Mouse (Mus musculus) MEL (cell line): ENCODE results near the gene Pgpep1l. TPM values are rescaled to one million over a fixed set of nuclear protein-coding genes. Genes with fewer than 3 reads are reported as not detected.
A peak's percentile ranks its signal among the peaks of the same experiment; 100 is the strongest.

Experiments
- DNase-seq: peaks from one replicate; pipeline ENCODE4 v3.0.0; 2011; ENCODE audit warnings: low read depth, low spot score
- H3K27ac ChIP-seq: 2 replicates; pipeline ENCODE4 v1.5.1; 2012; ENCODE audit warnings: low read depth, mild to moderate bottlenecking, control low read depth, low read length, moderate library complexity; ENCODE audit not compliant: control insufficient read depth
- H3K27me3 ChIP-seq, 2 experiments: fragments of 150-350 bp in 1 of 2; sonication (generic) in 1 of 2; 2 replicates each; pipeline ENCODE4 v1.6.1; 2012; ENCODE audit warnings: low read length in 2 of 2, mild to moderate bottlenecking in 2 of 2, improper control_type of control experiment in 1 of 2, moderate library complexity in 1 of 2; ENCODE audit not compliant: insufficient read depth in 2 of 2, control insufficient read depth in 1 of 2
- H3K36me3 ChIP-seq, 2 experiments: 2 replicates each; pipeline ENCODE4 v1.6.1; 2012 to 2014; ENCODE audit warnings: low read length in 2 of 2, improper control_type of control experiment in 1 of 2, inconsistent platforms in 1 of 2, mild to moderate bottlenecking in 1 of 2; ENCODE audit not compliant: insufficient read depth in 2 of 2, control insufficient read depth in 1 of 2
- H3K4me1 ChIP-seq, 2 experiments: fragments of 150-350 bp in 1 of 2; sonication (generic) in 1 of 2; 2 replicates each; pipeline ENCODE4 v1.6.1; 2012; ENCODE audit warnings: low read length in 2 of 2, improper control_type of control experiment in 1 of 2, mild to moderate bottlenecking in 1 of 2; ENCODE audit not compliant: insufficient read depth in 2 of 2, control insufficient read depth in 1 of 2
- H3K4me3 ChIP-seq, 2 experiments: fragments of 150-350 bp in 1 of 2; sonication (generic) in 1 of 2; 2 replicates each; pipeline ENCODE4 v1.5.1; 2012; ENCODE audit warnings: low read depth in 2 of 2, low read length in 2 of 2, mild to moderate bottlenecking in 2 of 2, moderate library complexity in 2 of 2, control low read depth in 1 of 2, improper control_type of control experiment in 1 of 2; ENCODE audit not compliant: control insufficient read depth in 1 of 2, insufficient read depth in 1 of 2
- H3K79me2 ChIP-seq: 2 replicates; pipeline ENCODE4 v1.6.1; 2012; ENCODE audit warnings: mild to moderate bottlenecking, low read length, moderate library complexity; ENCODE audit not compliant: control insufficient read depth, poor library complexity, insufficient read depth
- H3K9ac ChIP-seq: 2 replicates; pipeline ENCODE4 v1.6.1; 2012; ENCODE audit warnings: low read depth, mild to moderate bottlenecking, control low read depth, low read length, moderate library complexity; ENCODE audit not compliant: control insufficient read depth, poor library complexity, severe bottlenecking
- H3K9me3 ChIP-seq: fragments of 150-350 bp; sonication (generic); replicated peaks from 2 replicates; pipeline ENCODE4 v1.6.1; 2012; ENCODE audit warnings: mild to moderate bottlenecking, low read length, improper control_type of control experiment, moderate library complexity; ENCODE audit not compliant: insufficient read depth
- CHD1 ChIP-seq: IDR thresholded peaks from 2 replicates; pipeline ENCODE4 v1.6.1; 2012; ENCODE audit warnings: low read depth, mild to moderate bottlenecking, inconsistent platforms, low read length, improper control_type of control experiment
- CHD2 ChIP-seq: IDR thresholded peaks from 2 replicates; pipeline ENCODE4 v1.6.1; 2011; ENCODE audit warnings: low read length, improper control_type of control experiment
- CTCF ChIP-seq, 3 experiments: IDR thresholded peaks in 2 of 3; conservative IDR thresholded peaks in 1 of 3; 2 replicates each; pipeline ENCODE4 v1.5.1; 2011 to 2012; ENCODE audit warnings: low read length in 3 of 3, low read depth in 2 of 3, mild to moderate bottlenecking in 2 of 3, improper control_type of control experiment in 1 of 3, inconsistent platforms in 1 of 3, mixed read lengths in 1 of 3, moderate library complexity in 1 of 3; ENCODE audit not compliant: control insufficient read depth in 1 of 3, insufficient read depth in 1 of 3, poor library complexity in 1 of 3, severe bottlenecking in 1 of 3
- ELF1 ChIP-seq: IDR thresholded peaks from 2 replicates; pipeline ENCODE4 v1.6.1; 2014; ENCODE audit warnings: low read depth, mild to moderate bottlenecking, inconsistent platforms, low read length, improper control_type of control experiment, moderate library complexity
- EP300 ChIP-seq, 2 experiments: IDR thresholded peaks; 2 replicates each; pipeline ENCODE4 v1.6.1; 2011; ENCODE audit warnings: improper control_type of control experiment in 2 of 2, low read length in 2 of 2, low read depth in 1 of 2, mild to moderate bottlenecking in 1 of 2
- GABPA ChIP-seq: IDR thresholded peaks from 2 replicates; pipeline ENCODE4 v1.6.1; 2012; ENCODE audit warnings: low read depth, mild to moderate bottlenecking, inconsistent platforms, low read length, improper control_type of control experiment, moderate library complexity
- GATA1 ChIP-seq: IDR thresholded peaks from 2 replicates; pipeline ENCODE4 v1.6.1; 2011; ENCODE audit warnings: low read depth, low read length, improper control_type of control experiment
- HCFC1 ChIP-seq: IDR thresholded peaks from 2 replicates; pipeline ENCODE4 v1.6.1; 2012; ENCODE audit warnings: low read depth, mild to moderate bottlenecking, inconsistent platforms, low read length, improper control_type of control experiment, moderate library complexity
- JUND ChIP-seq: IDR thresholded peaks from 2 replicates; pipeline ENCODE4 v1.6.1; 2011; ENCODE audit warnings: low read depth, mild to moderate bottlenecking, improper control_type of control experiment, low read length
- KAT2A ChIP-seq: conservative IDR thresholded peaks from 2 replicates; pipeline ENCODE4 v1.6.1; 2012; ENCODE audit warnings: low read depth, low read length, improper control_type of control experiment, inconsistent platforms
- MAFK ChIP-seq: IDR thresholded peaks from 2 replicates; pipeline ENCODE4 v1.6.1; 2011; ENCODE audit warnings: low read depth, mild to moderate bottlenecking, low read length, improper control_type of control experiment, borderline replicate concordance
- MAX ChIP-seq: IDR thresholded peaks from 2 replicates; pipeline ENCODE4 v1.6.1; 2011; ENCODE audit warnings: low read length, improper control_type of control experiment
- MAZ ChIP-seq: IDR thresholded peaks from 2 replicates; pipeline ENCODE4 v1.6.1; 2012; ENCODE audit warnings: low read depth, mild to moderate bottlenecking, inconsistent platforms, low read length, improper control_type of control experiment
- MYB ChIP-seq: IDR thresholded peaks from 2 replicates; pipeline ENCODE4 v1.6.1; 2011; ENCODE audit warnings: mild to moderate bottlenecking, low read depth, low read length, improper control_type of control experiment
- NRF1 ChIP-seq: IDR thresholded peaks from 2 replicates; pipeline ENCODE4 v1.6.1; 2014; ENCODE audit warnings: low read depth, mild to moderate bottlenecking, inconsistent platforms, low read length, improper control_type of control experiment, moderate library complexity; ENCODE audit not compliant: poor library complexity, insufficient read depth, severe bottlenecking
- POLR2A ChIP-seq, 2 experiments: IDR thresholded peaks; 2 replicates each; pipeline ENCODE4 v1.6.1; 2011 to 2012; ENCODE audit warnings: low read length in 2 of 2, mild to moderate bottlenecking in 2 of 2, control low read depth in 1 of 2, improper control_type of control experiment in 1 of 2, low read depth in 1 of 2, moderate library complexity in 1 of 2; ENCODE audit not compliant: control insufficient read depth in 1 of 2, insufficient read depth in 1 of 2, poor library complexity in 1 of 2
- POLR2AphosphoS2 ChIP-seq: IDR thresholded peaks from 2 replicates; pipeline ENCODE4 v1.6.1; 2011; ENCODE audit warnings: low read length, improper control_type of control experiment
- POLR2AphosphoS5 ChIP-seq: IDR thresholded peaks from 2 replicates; pipeline ENCODE4 v1.6.1; 2012; ENCODE audit warnings: low read depth, borderline replicate concordance, mild to moderate bottlenecking, inconsistent platforms, low read length, moderate library complexity, mixed read lengths
- RCOR1 ChIP-seq: IDR thresholded peaks from 2 replicates; pipeline ENCODE4 v1.6.1; 2012; ENCODE audit warnings: low read depth, mild to moderate bottlenecking, inconsistent platforms, low read length, improper control_type of control experiment
- SIN3A ChIP-seq: IDR thresholded peaks from 2 replicates; pipeline ENCODE4 v1.6.1; 2012; ENCODE audit warnings: low read length, improper control_type of control experiment, inconsistent platforms
- TAL1 ChIP-seq: IDR thresholded peaks from 2 replicates; pipeline ENCODE4 v1.6.1; 2012; ENCODE audit warnings: mild to moderate bottlenecking, inconsistent platforms, low read length, moderate library complexity, mixed read lengths
- TBP ChIP-seq: IDR thresholded peaks from 2 replicates; pipeline ENCODE4 v1.8.0; 2011; ENCODE audit warnings: low read depth, low read length, improper control_type of control experiment
- TCF12 ChIP-seq: IDR thresholded peaks from 2 replicates; pipeline ENCODE4 v1.6.1; 2014; ENCODE audit warnings: low read depth, mild to moderate bottlenecking, inconsistent platforms, low read length, improper control_type of control experiment, moderate library complexity
- USF1 ChIP-seq: IDR thresholded peaks from 2 replicates; pipeline ENCODE4 v1.6.1; 2014; ENCODE audit warnings: low read depth, mild to moderate bottlenecking, inconsistent platforms, low read length, improper control_type of control experiment, moderate library complexity
- USF2 ChIP-seq, 2 experiments: IDR thresholded peaks; 2 replicates each; pipeline ENCODE4 v1.6.1; 2011 to 2012; ENCODE audit warnings: improper control_type of control experiment in 2 of 2, low read length in 2 of 2, borderline replicate concordance in 1 of 2, inconsistent platforms in 1 of 2, low read depth in 1 of 2, mild to moderate bottlenecking in 1 of 2; ENCODE audit not compliant: insufficient read depth in 1 of 2
- ZC3H11A ChIP-seq: IDR thresholded peaks from 2 replicates; pipeline ENCODE4 v1.6.1; 2012; ENCODE audit warnings: low read depth, mild to moderate bottlenecking, inconsistent platforms, low read length, improper control_type of control experiment
- ZKSCAN1 ChIP-seq: IDR thresholded peaks from 2 replicates; pipeline ENCODE4 v1.6.1; 2012; ENCODE audit warnings: low read depth, mild to moderate bottlenecking, inconsistent platforms, low read length, improper control_type of control experiment, moderate library complexity
- ZMIZ1 ChIP-seq: IDR thresholded peaks from 2 replicates; pipeline ENCODE4 v1.6.1; 2012; ENCODE audit warnings: low read depth, mild to moderate bottlenecking, inconsistent platforms, low read length, improper control_type of control experiment, moderate library complexity
- polyA plus RNA-seq, 2 experiments: library from polyadenylated mRNA; stranded (reverse) in 1 of 2; unstranded in 1 of 2; fragments of >175 nt in 1 of 2; fragments of >200 nt in 1 of 2; gene quantifications; 2 replicates each; pipeline versions ENCODE4 v1.2.1 to v1.2.4; 2012; ENCODE audit warnings: low replicate concordance in 2 of 2, low read depth in 1 of 2; ENCODE audit not compliant: insufficient read length in 2 of 2, insufficient read depth in 1 of 2, missing spikeins in 1 of 2
- total RNA-seq: library from RNA; depleted of rRNA; stranded (reverse); fragments of 300-350 nt; gene quantifications from 2 replicates; pipeline ENCODE4 v1.2.3, GENCODE M21; 2012

Pgpep1l gene
- total and polyA plus RNA-seq, 3 experiments: not detected

GRCm38 (mm10) chr7:68302586-68303433, 38.8 kb upstream of the Pgpep1l start (continued):
- TF ChIP-seq POLR2AphosphoS5: no peak
- TF ChIP-seq SIN3A: peak; percentile 22; the same call in 1 of the 2 replicates
- no peak for TF ChIP-seq ZKSCAN1
- TF ChIP-seq ZMIZ1: no peak
- TF ChIP-seq MYB: no peak
- no peak for TF ChIP-seq TBP
- no peak for TF ChIP-seq TAL1
- no peak for TF ChIP-seq RCOR1
- peak; percentile 71 to 94 (median 86) for TF ChIP-seq CTCF (IDR thresholded peaks at IDR 0.05 in 2 of 3, conservative IDR thresholded peaks at IDR 0.05 in 1 of 3; ENCODE audit: control insufficient read depth in 1 of 3, insufficient read depth in 1 of 3, low read depth in 2 of 3, low read length in 3 of 3, poor library complexity in 1 of 3, severe bottlenecking in 1 of 3)
- no peak for TF ChIP-seq JUND
- TF ChIP-seq ZC3H11A: peak; percentile 83
- no peak for TF ChIP-seq GATA1
- no peak for TF ChIP-seq USF1
- no peak for TF ChIP-seq TCF12
- TF ChIP-seq ELF1: no peak
- no peak for TF ChIP-seq POLR2AphosphoS2
- no peak for TF ChIP-seq MAFK
- no peak for TF ChIP-seq CHD1
- no peak for TF ChIP-seq POLR2A (IDR thresholded peaks at IDR 0.05; ENCODE audit: control insufficient read depth in 1 of 2, insufficient read depth in 1 of 2, low read depth in 1 of 2, low read length in 2 of 2, poor library complexity in 1 of 2)
- TF ChIP-seq MAX: no peak
- TF ChIP-seq KAT2A: no peak
- no peak for TF ChIP-seq EP300 (IDR thresholded peaks at IDR 0.05; ENCODE audit: low read depth in 1 of 2, low read length in 2 of 2)
- TF ChIP-seq NRF1: no peak
- TF ChIP-seq, all 39 proteins: peak for 8

- Histone ChIP-seq H3K9ac (no peak overlapping the region), H3K27me3 (no peaks in the 10 kb centered on the region)
Observed at GRCm38 (mm10) chr7:68301160-68301559, 37.1 kb upstream of the Pgpep1l start.

More at GRCm38 (mm10) chr7:68301160-68301559, 37.1 kb upstream of the Pgpep1l start:
- Histone ChIP-seq H3K4me3 (peak overlapping the region; percentile 6 to 42), H3K27ac (no peak overlapping the region), H3K4me1 (peaks cover 0 to 8% of the 10 kb centered on the region in 2 experiments; a peak in 1 of 4 replicates), H3K36me3 (peaks cover 0 to 6% of the 10 kb centered on the region in 2 experiments; a peak in 2 of 4 replicates), H3K9me3 (no peaks in the 10 kb centered on the region), H3K79me2 (no peaks in the 10 kb centered on the region)
- TF ChIP-seq NRF1 (no peak), ELF1 (peak; percentile 29; the same call in 1 of the 2 replicates), ZKSCAN1 (no peak), USF2 (IDR thresholded peaks at IDR 0.05; ENCODE audit: borderline replicate concordance in 1 of 2, insufficient read depth in 1 of 2, low read depth in 1 of 2, low read length in 2 of 2) (no peak), CHD2 (no peak), MAZ (no peak), KAT2A (no peak), GABPA (no peak), HCFC1 (peak; percentile 41; the same call in 1 of the 2 replicates)
- DNase-seq: peak; percentile 79
